Mouse (Mus musculus) liver, embryonic 11.5 days (tissue): Measurements from ENCODE around the gene Piga. TPM values are rescaled to one million over a fixed set of nuclear protein-coding genes. Genes with fewer than 3 reads are reported as not detected.
A peak's percentile ranks its signal among the peaks of the same experiment; 100 is the strongest.

ENCODE experiments used
- ATAC-seq: fragments of 200-750 bp; cut with Nextera tagmentation; replicated peaks from 2 replicates; pipeline ENCODE4 v1.8.0; 2017; ENCODE audit warnings: moderate number of reproducible peaks, mild to moderate bottlenecking, moderate TSS enrichment, moderate library complexity; ENCODE audit not compliant: low FRiP score
- DNase-seq: peaks from one replicate; pipeline ENCODE4 v3.0.0-alpha.2; 2017; ENCODE audit warnings: low spot score
- H3K27ac ChIP-seq: fragments of 300-500 bp; sonication (generic); 2 replicates; pipeline ENCODE4 v1.5.1; 2014; ENCODE audit warnings: mild to moderate bottlenecking, low read depth, low read length, control low read depth
- H3K27me3 ChIP-seq: fragments of 300-500 bp; sonication (generic); replicated peaks from 2 replicates; pipeline ENCODE4 v1.6.1; 2014; ENCODE audit warnings: low read length, mixed read lengths; ENCODE audit not compliant: control insufficient read depth, insufficient read depth
- H3K36me3 ChIP-seq: fragments of 300-500 bp; sonication (generic); 2 replicates; pipeline ENCODE4 v1.6.1; 2014; ENCODE audit warnings: mild to moderate bottlenecking, low read length, moderate library complexity, mixed read lengths; ENCODE audit not compliant: control insufficient read depth, insufficient read depth
- H3K4me1 ChIP-seq: fragments of 300-500 bp; sonication (generic); replicated peaks from 2 replicates; pipeline ENCODE4 v1.6.1; 2014; ENCODE audit warnings: low read length, mixed read lengths; ENCODE audit not compliant: control insufficient read depth, insufficient read depth
- H3K4me2 ChIP-seq: fragments of 300-500 bp; sonication (generic); 2 replicates; pipeline ENCODE4 v1.6.1; 2014; ENCODE audit warnings: mild to moderate bottlenecking, control low read depth, moderate library complexity
- H3K4me3 ChIP-seq: fragments of 300-500 bp; sonication (generic); 2 replicates; pipeline ENCODE4 v1.5.1; 2014; ENCODE audit warnings: low read depth, low read length, control low read depth
- H3K9ac ChIP-seq: fragments of 300-500 bp; sonication (generic); 2 replicates; pipeline ENCODE4 v1.6.1; 2014; ENCODE audit warnings: low read depth, low read length, control low read depth
- H3K9me3 ChIP-seq: fragments of 300-500 bp; sonication (generic); 2 replicates; pipeline ENCODE4 v1.6.1; 2016; ENCODE audit warnings: low read length, inconsistent platforms, mixed read lengths; ENCODE audit not compliant: control insufficient read depth
- WGBS: fragments of 180-500 bp; shearing (Covaris S2); extraction: QIAGEN DNeasy Blood & Tissue Kit; methylation state at CpG from one replicate; pipeline ENCODE4 v1.1.7; 2014; 5-methylcytosine and 5-hydroxymethylcytosine counted together
- polyA plus RNA-seq: library from polyadenylated mRNA; unstranded; fragments of >200 nt; fragmentation: Nextera tagmentation; extraction: Ambion mirVana; gene quantifications from 2 replicates; pipeline ENCODE4 v1.2.1, GENCODE M21; 2014

The Piga gene
- 28.1 and 31.9 TPM in 2 replicates for polyA plus RNA-seq

GRCm38 (mm10) chrX:164419471-164419939 lies at the start of gene Piga:
Gene Piga, plus strand, starts transcription at chrX:164419787.
- Histone ChIP-seq H3K4me2 (peak within 1 kb of the TSS; percentile 69), H3K9me3 (no peaks in the 10 kb centered on the region), H3K4me3 (peak within 1 kb of the TSS; percentile 69), H3K4me1 (no peaks in the 10 kb centered on the region; the same call in 1 of the 2 replicates), H3K9ac (peak within 1 kb of the TSS; percentile 77), H3K27me3 (no peaks in the 10 kb centered on the region; the same call in 1 of the 2 replicates), H3K27ac (peak within 1 kb of the TSS; percentile 52), H3K36me3 (peaks cover 4% of the 10 kb centered on the region; the same call in 1 of the 2 replicates)
- peak; percentile 98 for ATAC-seq
- WGBS, result 21% methylated on average over 38 of the region's 40 CpGs
- peak; percentile 78 for DNase-seq

GRCm38 (mm10) chrX:164370576-164370975 lies 49.0 kb upstream of the Piga start:
- Histone ChIP-seq H3K4me1 (no peaks in the 10 kb centered on the region), H3K27ac (no peak overlapping the region), H3K36me3 (no peaks in the 10 kb centered on the region), H3K4me3 (no peak overlapping the region), H3K4me2 (no peak overlapping the region), H3K27me3 (no peaks in the 10 kb centered on the region), H3K9me3 (no peaks in the 10 kb centered on the region), H3K9ac (no peak overlapping the region)
- ATAC-seq (no peak), DNase-seq (no peak)
- WGBS, result 82% methylated on average over 3 of the region's 3 CpGs

GRCm38 (mm10) chrX:164373081-164373480 lies 46.5 kb upstream of the Piga start, which contains the start of gene Vegfd:
Gene Vegfd, plus strand, starts transcription at chrX:164373378.
- no peak for ATAC-seq
- H3K9me3 ChIP-seq, result no peaks in the 10 kb centered on the region
- H3K27me3 ChIP-seq, result no peaks in the 10 kb centered on the region
- no peaks in the 10 kb centered on the region for H3K4me1 ChIP-seq
- no peak within 1 kb of the TSS for H3K4me3 ChIP-seq
- H3K9ac ChIP-seq, result no peak within 1 kb of the TSS
- WGBS, result 30% methylated on average over 3 of the region's 3 CpGs
- H3K4me2 ChIP-seq, result no peak within 1 kb of the TSS
- H3K27ac ChIP-seq, result no peak within 1 kb of the TSS
- DNase-seq, result no peak
- H3K36me3 ChIP-seq, result no peaks in the 10 kb centered on the region

- Histone ChIP-seq H3K9ac (no peak overlapping the region), H3K9me3 (no peaks in the 10 kb centered on the region), H3K4me2 (no peak overlapping the region), H3K36me3 (no peaks in the 10 kb centered on the region), H3K4me1 (no peaks in the 10 kb centered on the region), H3K4me3 (no peak overlapping the region), H3K27me3 (no peaks in the 10 kb centered on the region), H3K27ac (no peak overlapping the region)
- 59% methylated on average over 5 of the region's 5 CpGs for WGBS
- DNase-seq (no peak), ATAC-seq (no peak)
Measured at GRCm38 (mm10) chrX:164374586-164374985, 45.0 kb upstream of the Piga start.

- no peak for ATAC-seq
- Histone ChIP-seq H3K9ac (no peak overlapping the region), H3K4me1 (no peaks in the 10 kb centered on the region), H3K27ac (no peak overlapping the region), H3K4me2 (no peak overlapping the region), H3K36me3 (no peaks in the 10 kb centered on the region), H3K9me3 (no peaks in the 10 kb centered on the region), H3K27me3 (0 out of 2 replicates have a peak, but pooled peaks cover 4% of the 10 kb centered on the region), H3K4me3 (no peak overlapping the region)
- DNase-seq, result no peak
- 78% methylated on average over 4 of the region's 4 CpGs for WGBS
Measured at GRCm38 (mm10) chrX:164379721-164380120, 39.9 kb upstream of the Piga start.

GRCm38 (mm10) chrX:164381618-164382408 lies 37.8 kb upstream of the Piga start:
- no peaks in the 10 kb centered on the region for H3K4me1 ChIP-seq
- peak; percentile 72 for DNase-seq
- H3K9me3 ChIP-seq, result no peaks in the 10 kb centered on the region
- H3K9ac ChIP-seq, result no peak overlapping the region
- 0 out of 2 replicates have a peak, but pooled peaks cover 4% of the 10 kb centered on the region for H3K27me3 ChIP-seq
- peak; percentile 98 for ATAC-seq
- H3K4me2 ChIP-seq, result peak overlapping the region; percentile 69
- H3K4me3 ChIP-seq, result peak overlapping the region; percentile 37
- 12% methylated on average over 33 of the region's 33 CpGs for WGBS
- H3K27ac ChIP-seq, result no peak overlapping the region
- H3K36me3 ChIP-seq, result no peaks in the 10 kb centered on the region

- H3K4me2 ChIP-seq, result no peak overlapping the region
- ATAC-seq (no peak), DNase-seq (no peak)
- no peaks in the 10 kb centered on the region for H3K27me3 ChIP-seq
- no peaks in the 10 kb centered on the region for H3K9me3 ChIP-seq
- no peak overlapping the region for H3K27ac ChIP-seq
- H3K4me1 ChIP-seq, result no peaks in the 10 kb centered on the region
- no peak overlapping the region for H3K4me3 ChIP-seq
- WGBS, result 80% methylated on average over 4 of the region's 4 CpGs
- H3K9ac ChIP-seq, result no peak overlapping the region
- H3K36me3 ChIP-seq, result no peaks in the 10 kb centered on the region
Measured at GRCm38 (mm10) chrX:164394091-164394490, 25.5 kb upstream of the Piga start.

- Histone ChIP-seq H3K4me3 (no peak overlapping the region), H3K27me3 (no peaks in the 10 kb centered on the region), H3K4me1 (no peaks in the 10 kb centered on the region), H3K9ac (no peak overlapping the region), H3K9me3 (no peaks in the 10 kb centered on the region), H3K27ac (no peak overlapping the region), H3K36me3 (no peaks in the 10 kb centered on the region), H3K4me2 (no peak overlapping the region)
- ATAC-seq, result no peak
- 64% methylated on average over 3 of the region's 3 CpGs for WGBS
- no peak for DNase-seq
Measured at GRCm38 (mm10) chrX:164398456-164398855, 21.1 kb upstream of the Piga start.
